Mouse (Mus musculus) midbrain, embryonic 13.5 days (tissue): ENCODE measurements at regions not wholly inside any gene's neighbourhood (a gene's known extent, or its start where the extent isn't known, plus 50 kb on each side); places are given as distances from the start of the nearest gene placed in this dataset.
A peak's percentile ranks its signal among the peaks of the same experiment; 100 is the strongest.

Experiments
- ATAC-seq: fragments of 200-750 bp; cut with Nextera tagmentation; 2 replicates; pipeline ENCODE4 v1.8.0; 2017; ENCODE audit warnings: mild to moderate bottlenecking, moderate TSS enrichment, moderate library complexity
- H3K27ac ChIP-seq: fragments of 300-500 bp; sonication (generic); 2 replicates; pipeline ENCODE4 v1.5.1; 2015; ENCODE audit warnings: inconsistent platforms, mild to moderate bottlenecking, moderate library complexity
- H3K27me3 ChIP-seq: fragments of 300-500 bp; sonication (generic); 2 replicates; pipeline ENCODE4 v1.6.1; 2015; ENCODE audit warnings: mild to moderate bottlenecking, inconsistent platforms
- H3K36me3 ChIP-seq: fragments of 300-500 bp; sonication (generic); 2 replicates; pipeline ENCODE4 v1.6.1; 2015; ENCODE audit warnings: mild to moderate bottlenecking, inconsistent platforms
- H3K4me1 ChIP-seq: fragments of 300-500 bp; sonication (generic); replicated peaks from 2 replicates; pipeline ENCODE4 v1.6.1; 2015; ENCODE audit warnings: inconsistent platforms
- H3K4me2 ChIP-seq: fragments of 300-500 bp; sonication (generic); replicated peaks from 2 replicates; pipeline ENCODE4 v1.6.1; 2015; ENCODE audit warnings: moderate library complexity, mild to moderate bottlenecking, inconsistent platforms
- H3K4me3 ChIP-seq: fragments of 300-500 bp; sonication (generic); replicated peaks from 2 replicates; pipeline ENCODE4 v1.5.1; 2015; ENCODE audit warnings: mild to moderate bottlenecking, inconsistent platforms
- H3K9ac ChIP-seq: fragments of 300-500 bp; sonication (generic); replicated peaks from 2 replicates; pipeline ENCODE4 v1.6.1; 2015; ENCODE audit warnings: mild to moderate bottlenecking, inconsistent platforms
- H3K9me3 ChIP-seq: fragments of 300-500 bp; sonication (generic); 2 replicates; pipeline ENCODE4 v1.6.1; 2016; ENCODE audit warnings: mild to moderate bottlenecking, inconsistent platforms
- WGBS: fragments of 180-500 bp; shearing (Covaris S2); methylation state at CpG from one replicate; pipeline ENCODE4 v1.1.7; 2015; 5-methylcytosine and 5-hydroxymethylcytosine counted together

GRCm38 (mm10) chr2:75476350-75476749 is 182.7 kb upstream of the Hnrnpa3 start:
- Histone ChIP-seq H3K27me3 (no peaks in the 10 kb centered on the region), H3K4me2 (no peak overlapping the region), H3K27ac (no peak overlapping the region), H3K9ac (no peak overlapping the region), H3K4me1 (0 out of 2 replicates have a peak, but pooled peaks cover under 1% of the 10 kb centered on the region), H3K4me3 (no peak overlapping the region), H3K36me3 (no peaks in the 10 kb centered on the region), H3K9me3 (no peaks in the 10 kb centered on the region)
- ATAC-seq, result no peak
- 100% methylated on average over 1 of the region's 1 CpGs for WGBS

GRCm38 (mm10) chr2:75477076-75477475 is 182.0 kb upstream of the Hnrnpa3 start:
- Histone ChIP-seq H3K4me1 (peaks cover 4% of the 10 kb centered on the region; the same call in 1 of the 2 replicates), H3K27ac (no peak overlapping the region), H3K36me3 (no peaks in the 10 kb centered on the region), H3K9ac (no peak overlapping the region), H3K4me3 (no peak overlapping the region), H3K27me3 (no peaks in the 10 kb centered on the region), H3K9me3 (no peaks in the 10 kb centered on the region), H3K4me2 (no peak overlapping the region)
- WGBS, result 83% methylated on average over 8 of the region's 8 CpGs
- ATAC-seq, result no peak

GRCm38 (mm10) chr2:75479546-75479945 is 179.5 kb upstream of the Hnrnpa3 start:
- H3K4me1 ChIP-seq, result peaks cover 11% of the 10 kb centered on the region; the same call in 1 of the 2 replicates
- no peaks in the 10 kb centered on the region for H3K9me3 ChIP-seq
- no peak for ATAC-seq
- H3K4me2 ChIP-seq, result no peak overlapping the region
- H3K27me3 ChIP-seq, result no peaks in the 10 kb centered on the region
- H3K9ac ChIP-seq, result no peak overlapping the region
- 84% methylated on average over 5 of the region's 5 CpGs for WGBS
- H3K36me3 ChIP-seq, result no peaks in the 10 kb centered on the region
- no peak overlapping the region for H3K4me3 ChIP-seq
- no peak overlapping the region for H3K27ac ChIP-seq

GRCm38 (mm10) chr2:75481863-75482262 is 177.2 kb upstream of the Hnrnpa3 start:
- Histone ChIP-seq H3K4me3 (no peak overlapping the region), H3K9ac (no peak overlapping the region), H3K36me3 (no peaks in the 10 kb centered on the region), H3K27ac (peak overlapping the region; percentile 65), H3K4me2 (no peak overlapping the region), H3K9me3 (no peaks in the 10 kb centered on the region), H3K27me3 (no peaks in the 10 kb centered on the region), H3K4me1 (peaks cover 12% of the 10 kb centered on the region; the same call in 1 of the 2 replicates)
- ATAC-seq, result peak; percentile 68; the same call in 1 of the 2 replicates
- 47% methylated on average over 8 of the region's 8 CpGs for WGBS

GRCm38 (mm10) chr2:75482484-75482883 is 176.6 kb upstream of the Hnrnpa3 start:
- Histone ChIP-seq H3K36me3 (no peaks in the 10 kb centered on the region), H3K9me3 (no peaks in the 10 kb centered on the region), H3K4me1 (peaks cover 12% of the 10 kb centered on the region; the same call in 1 of the 2 replicates), H3K27me3 (no peaks in the 10 kb centered on the region), H3K27ac (no peak overlapping the region), H3K4me3 (no peak overlapping the region), H3K9ac (no peak overlapping the region), H3K4me2 (no peak overlapping the region)
- 89% methylated on average over 2 of the region's 2 CpGs for WGBS
- ATAC-seq, result no peak

GRCm38 (mm10) chr2:75484951-75485350 is 174.1 kb upstream of the Hnrnpa3 start:
- Histone ChIP-seq H3K4me1 (peaks cover 12% of the 10 kb centered on the region; the same call in 1 of the 2 replicates), H3K4me3 (no peak overlapping the region), H3K36me3 (no peaks in the 10 kb centered on the region), H3K4me2 (no peak overlapping the region), H3K9me3 (no peaks in the 10 kb centered on the region), H3K27me3 (no peaks in the 10 kb centered on the region), H3K27ac (peak overlapping the region; percentile 44; the same call in 1 of the 2 replicates), H3K9ac (no peak overlapping the region)
- peak; percentile 48; the same call in 1 of the 2 replicates for ATAC-seq
- 47% methylated on average over 10 of the region's 10 CpGs for WGBS

GRCm38 (mm10) chr2:75491150-75491549 is 167.9 kb upstream of the Hnrnpa3 start:
- H3K4me2 ChIP-seq, result no peak overlapping the region
- H3K27ac ChIP-seq, result no peak overlapping the region
- H3K4me1 ChIP-seq, result 0 out of 2 replicates have a peak, but pooled peaks cover 2% of the 10 kb centered on the region
- no peak overlapping the region for H3K9ac ChIP-seq
- no peak for ATAC-seq
- H3K27me3 ChIP-seq, result no peaks in the 10 kb centered on the region
- WGBS, result 96% methylated on average over 1 of the region's 1 CpGs
- H3K36me3 ChIP-seq, result no peaks in the 10 kb centered on the region
- no peak overlapping the region for H3K4me3 ChIP-seq
- no peaks in the 10 kb centered on the region for H3K9me3 ChIP-seq

GRCm38 (mm10) chr2:75491789-75492500 is 167.1 kb upstream of the Hnrnpa3 start:
- H3K27me3 ChIP-seq, result no peaks in the 10 kb centered on the region
- H3K36me3 ChIP-seq, result no peaks in the 10 kb centered on the region
- H3K9me3 ChIP-seq, result no peaks in the 10 kb centered on the region
- no peak overlapping the region for H3K4me2 ChIP-seq
- 46% methylated on average over 3 of the region's 3 CpGs for WGBS
- H3K4me3 ChIP-seq, result no peak overlapping the region
- H3K27ac ChIP-seq, result no peak overlapping the region
- H3K4me1 ChIP-seq, result 0 out of 2 replicates have a peak, but pooled peaks cover 2% of the 10 kb centered on the region
- no peak overlapping the region for H3K9ac ChIP-seq
- 0 out of 2 replicates have a peak, but pooled peaks have one; percentile 40 for ATAC-seq

- H3K4me1 ChIP-seq, result 0 out of 2 replicates have a peak, but pooled peaks cover 2% of the 10 kb centered on the region
- no peak overlapping the region for H3K4me3 ChIP-seq
- no peaks in the 10 kb centered on the region for H3K36me3 ChIP-seq
- 76% methylated on average over 4 of the region's 4 CpGs for WGBS
- H3K27me3 ChIP-seq, result no peaks in the 10 kb centered on the region
- no peaks in the 10 kb centered on the region for H3K9me3 ChIP-seq
- no peak overlapping the region for H3K9ac ChIP-seq
- H3K4me2 ChIP-seq, result no peak overlapping the region
- ATAC-seq, result no peak
- H3K27ac ChIP-seq, result no peak overlapping the region
Observed at GRCm38 (mm10) chr2:75492501-75492898, 166.6 kb upstream of the Hnrnpa3 start.

- H3K9me3 ChIP-seq, result 0 out of 2 replicates have a peak, but pooled peaks cover 4% of the 10 kb centered on the region
- H3K9ac ChIP-seq, result no peak overlapping the region
- H3K4me2 ChIP-seq, result no peak overlapping the region
- H3K27me3 ChIP-seq, result no peaks in the 10 kb centered on the region
- no peak overlapping the region for H3K4me3 ChIP-seq
- no peak for ATAC-seq
- no peaks in the 10 kb centered on the region for H3K4me1 ChIP-seq
- 90% methylated on average over 5 of the region's 5 CpGs for WGBS
- H3K36me3 ChIP-seq, result no peaks in the 10 kb centered on the region
- no peak overlapping the region for H3K27ac ChIP-seq
Observed at GRCm38 (mm10) chr2:75496606-75497240, 162.3 kb upstream of the Hnrnpa3 start.

- WGBS, result 54% methylated on average over 4 of the region's 4 CpGs
- Histone ChIP-seq H3K4me3 (no peak overlapping the region), H3K4me2 (no peak overlapping the region), H3K27me3 (no peaks in the 10 kb centered on the region), H3K9ac (no peak overlapping the region), H3K9me3 (no peaks in the 10 kb centered on the region), H3K27ac (no peak overlapping the region), H3K36me3 (no peaks in the 10 kb centered on the region), H3K4me1 (peaks cover 9% of the 10 kb centered on the region)
- peak; percentile 62; the same call in 1 of the 2 replicates for ATAC-seq
Observed at GRCm38 (mm10) chr2:75510223-75510622, 148.8 kb upstream of the Hnrnpa3 start.

GRCm38 (mm10) chr2:75512422-75513170 is 146.5 kb upstream of the Hnrnpa3 start:
- ATAC-seq, result no peak
- no peak overlapping the region for H3K27ac ChIP-seq
- H3K36me3 ChIP-seq, result no peaks in the 10 kb centered on the region
- 64% methylated on average over 8 of the region's 8 CpGs for WGBS
- H3K4me1 ChIP-seq, result peaks cover 9% of the 10 kb centered on the region
- H3K4me2 ChIP-seq, result no peak overlapping the region
- H3K9me3 ChIP-seq, result no peaks in the 10 kb centered on the region
- no peak overlapping the region for H3K4me3 ChIP-seq
- no peak overlapping the region for H3K9ac ChIP-seq
- no peaks in the 10 kb centered on the region for H3K27me3 ChIP-seq
